8 mouse cellular contexts compared by ENCODE assay signal in genomic region chr14:34660788-34661591, GRCm38 (mm10). TPM values are rescaled to one million over a fixed set of nuclear protein-coding genes. Genes with fewer than 3 reads are reported as not detected.
DNase-seq lines count a peak whose midpoint lies in the region; ATAC-seq and TF ChIP-seq lines count a peak whose summit lies in the region.

No protein-coding gene starts in this region.

- H3K9ac ChIP-seq in heart, embryonic 15.5 days = 0 out of 2 replicates have a peak overlapping the region, but pooled peaks have one; percentile 52
- H3K9ac ChIP-seq in liver, embryonic 13.5 days = peak overlapping the region; percentile 86

- H3K4me1 ChIP-seq in kidney, adult 2 months (ENCODE audit: control insufficient read depth, insufficient read depth, low read length) = 0 out of 2 replicates have a peak, but pooled peaks cover 2% of the 10 kb centered on the region
- H3K4me1 ChIP-seq in heart, embryonic 15.5 days (replicated peaks) = peaks cover 21% of the 10 kb centered on the region
- peaks cover 57% of the 10 kb centered on the region for H3K4me1 ChIP-seq in liver, embryonic 13.5 days (replicated peaks)
- H3K4me1 ChIP-seq in olfactory bulb, adult 2 months (ENCODE audit: control insufficient read depth, insufficient read depth, low read length) = peaks cover 6% of the 10 kb centered on the region

- H3K4me2 ChIP-seq in heart, embryonic 15.5 days = peak overlapping the region; percentile 94
- H3K4me2 ChIP-seq in liver, embryonic 13.5 days = peak overlapping the region; percentile 95

- TF ChIP-seq CTCF in kidney, adult 2 months (conservative IDR thresholded peaks at IDR 0.05; ENCODE audit: insufficient read depth, insufficient read length, low read depth, low read length) = no peak
- TF ChIP-seq CTCF in olfactory bulb, adult 2 months (IDR thresholded peaks at IDR 0.05; ENCODE audit: insufficient read depth, low read depth, low read length) = no peak

- TF ChIP-seq POLR2A in kidney, adult 2 months (IDR thresholded peaks at IDR 0.05; ENCODE audit: low read depth, low read length) = no peak
- no peak for TF ChIP-seq POLR2A in olfactory bulb, adult 2 months (IDR thresholded peaks at IDR 0.05; ENCODE audit: insufficient read depth, low read depth, low read length)

- no peak for DNase-seq in kidney, adult 2 months
- no peak for DNase-seq in kidney, adult 9 months
- peak; percentile 30 for DNase-seq in c-Kit-positive CD71-negative TER-119-negative erythroid progenitor cells, embryonic 14.5 days (ENCODE audit: low read depth)
- DNase-seq in liver, embryonic 13.5 days = peak; percentile 37
- no peak for DNase-seq in adipocyte (ENCODE audit: low spot score)
- no peak for DNase-seq in left cerebral cortex, postnatal 36 days (ENCODE audit: low spot score in 2 of 2)

- no peaks in the 10 kb centered on the region for H3K36me3 ChIP-seq in kidney, adult 2 months (ENCODE audit: control insufficient read depth, insufficient read depth, low read length)
- H3K36me3 ChIP-seq in heart, embryonic 15.5 days = no peaks in the 10 kb centered on the region
- H3K36me3 ChIP-seq in liver, embryonic 13.5 days = no peaks in the 10 kb centered on the region

- 39% methylated on average over 22 of the region's 22 CpGs for WGBS in kidney, adult 2 months
- WGBS in heart, embryonic 15.5 days = 16% methylated on average over 22 of the region's 22 CpGs
- 3% methylated on average over 22 of the region's 22 CpGs for WGBS in liver, embryonic 13.5 days (ENCODE audit: insufficient replicate concordance)
- 37% methylated on average over 22 of the region's 22 CpGs for WGBS in olfactory bulb, adult 2 months

- no peak overlapping the region for H3K27ac ChIP-seq in kidney, adult 2 months (ENCODE audit: insufficient read depth, low read depth, low read length)
- H3K27ac ChIP-seq in heart, embryonic 15.5 days = no peak overlapping the region; the same call in 1 of the 2 replicates
- H3K27ac ChIP-seq in liver, embryonic 13.5 days = peak overlapping the region; percentile 100
- no peak overlapping the region for H3K27ac ChIP-seq in olfactory bulb, adult 2 months (ENCODE audit: insufficient read depth, low read depth, low read length)

- H3K9me3 ChIP-seq in heart, embryonic 15.5 days (replicated peaks) = no peaks in the 10 kb centered on the region
- no peaks in the 10 kb centered on the region for H3K9me3 ChIP-seq in liver, embryonic 13.5 days (replicated peaks)

- H3K27me3 ChIP-seq in kidney, adult 2 months (replicated peaks; ENCODE audit: control insufficient read depth, insufficient read depth, low read length) = no peaks in the 10 kb centered on the region
- no peaks in the 10 kb centered on the region for H3K27me3 ChIP-seq in heart, embryonic 15.5 days
- H3K27me3 ChIP-seq in liver, embryonic 13.5 days = no peaks in the 10 kb centered on the region

- intact Hi-C loops in left cerebral cortex, postnatal 36 days (cut with DNase I) = no loop called here

- ATAC-seq in heart, embryonic 15.5 days (replicated peaks; ENCODE audit: insufficient number of reproducible peaks, insufficient read depth, low FRiP score, low read depth) = no peak
- ATAC-seq in liver, embryonic 13.5 days (ENCODE audit: low read depth) = peak; percentile 70

- peak overlapping the region; percentile 60 for H3K4me3 ChIP-seq in kidney, adult 2 months (ENCODE audit: insufficient read depth, low read depth, low read length)
- H3K4me3 ChIP-seq in heart, embryonic 15.5 days = peak overlapping the region; percentile 60
- H3K4me3 ChIP-seq in liver, embryonic 13.5 days (replicated peaks) = peak overlapping the region; percentile 66
- H3K4me3 ChIP-seq in olfactory bulb, adult 2 months (ENCODE audit: insufficient read depth, low read depth, low read length) = peak overlapping the region; percentile 38

RNA-seq across cellular contexts. Expression of gene Wapl, which starts 12.7 kb away (rescaled TPM):
- polyA plus RNA-seq in kidney, adult 2 months (2012; rRNA removed) = 10.1 and 11.0 TPM in 2 replicates
- 13.9 and 16.2 TPM in 2 replicates for polyA plus RNA-seq in heart, embryonic 15.5 days (2015; fragmentation: Nextera tagmentation; extraction: Ambion mirVana)
- polyA plus RNA-seq in liver, embryonic 13.5 days (2015; fragmentation: Nextera tagmentation; extraction: Ambion mirVana) = 24.9 and 30.0 TPM in 2 replicates
- 97.6 TPM in 1 of 2 replicates, not detected in the other for polyA plus RNA-seq in olfactory bulb, adult 2 months (2012; ENCODE audit: insufficient read depth, insufficient read length, low replicate concordance, missing spikeins)
- 10 to 100 TPM; 41.7 to 44.5 TPM for total RNA-seq in left cerebral cortex, postnatal 36 days (2021)

Comparison
In these comparisons a context has a peak if more than half of its experiments do, and no peak if none do; other contexts are left out.
1. DNase-seq: peak in c-Kit-positive CD71-negative TER-119-negative erythroid progenitor cells, embryonic 14.5 days (single experiment) and liver, embryonic 13.5 days (single experiment); none in kidney, adult 2 months (single experiment), kidney, adult 9 months (single experiment), adipocyte (single experiment) and left cerebral cortex, postnatal 36 days (0 of 2).
2. Peak in every context shown above with its lines, with median percentiles within 50 percentile points of each other: H3K4me3 ChIP-seq.